Mouse (Mus musculus): ENCODE measurements around the gene Gm49354. TPM values are rescaled to one million over a fixed set of nuclear protein-coding genes. Genes with fewer than 3 reads are reported as not detected.
"Not testable (repeated sequence)": the region's sequence is repeated elsewhere in the genome, so short reads cannot be mapped to it uniquely, and the experiment has no call there.

The Gm49354 gene
- total RNA-seq (2015; ENCODE audit: low replicate concordance): not detected in 2 replicates
- 217 and 577 TPM in 2 replicates for total RNA-seq (2017; ENCODE audit: low replicate concordance)

DNA sequence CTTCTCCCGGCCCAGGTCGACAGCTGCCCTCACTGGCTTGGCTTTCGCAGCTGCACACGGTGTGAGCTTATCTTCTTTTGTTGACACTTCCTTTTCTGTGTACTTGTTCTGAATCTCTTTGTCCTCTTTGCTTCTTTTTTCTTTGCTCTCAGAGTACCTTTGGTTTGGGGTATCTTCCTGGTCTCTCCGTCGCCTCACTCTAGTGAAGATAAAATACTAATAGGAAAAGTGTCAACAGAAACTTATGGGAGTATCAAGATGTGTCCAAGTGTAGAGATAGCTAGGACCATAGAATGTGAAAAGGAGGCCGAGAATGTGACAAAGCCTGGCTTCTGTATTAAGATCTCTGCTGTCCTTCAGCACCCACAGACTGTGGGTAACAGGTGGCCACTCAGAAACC lies at the start of gene Gm49354:
Gene Gm49354 (minus strand): TSS at position 101 of the 400 bp plus-strand sequence.
- ATAC-seq (replicated peaks; ENCODE audit: low FRiP score, poor library complexity, severe bottlenecking): no peak

DNA sequence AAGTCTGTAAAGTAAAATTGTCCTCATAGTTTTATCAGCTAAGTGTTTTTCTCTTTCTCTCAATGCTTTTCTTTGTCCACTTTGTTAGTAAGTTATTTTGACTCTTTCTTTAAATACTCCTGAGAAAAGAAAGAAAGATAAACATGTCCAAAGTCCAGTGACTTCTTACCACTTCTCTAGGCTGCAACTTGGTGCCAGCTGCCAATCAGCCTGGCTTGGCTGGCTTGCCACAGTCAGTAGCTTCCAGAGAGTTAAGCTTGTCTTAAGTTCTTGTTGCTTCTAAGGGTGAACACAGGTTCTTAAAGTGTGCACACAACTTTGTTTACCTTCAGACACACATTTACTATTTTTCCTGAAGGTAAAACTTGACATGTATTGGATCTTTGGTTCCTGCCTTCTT lies 43.9 kb upstream of the Gm49354 start:
- ATAC-seq (replicated peaks; ENCODE audit: low FRiP score, poor library complexity, severe bottlenecking): no peak

DNA sequence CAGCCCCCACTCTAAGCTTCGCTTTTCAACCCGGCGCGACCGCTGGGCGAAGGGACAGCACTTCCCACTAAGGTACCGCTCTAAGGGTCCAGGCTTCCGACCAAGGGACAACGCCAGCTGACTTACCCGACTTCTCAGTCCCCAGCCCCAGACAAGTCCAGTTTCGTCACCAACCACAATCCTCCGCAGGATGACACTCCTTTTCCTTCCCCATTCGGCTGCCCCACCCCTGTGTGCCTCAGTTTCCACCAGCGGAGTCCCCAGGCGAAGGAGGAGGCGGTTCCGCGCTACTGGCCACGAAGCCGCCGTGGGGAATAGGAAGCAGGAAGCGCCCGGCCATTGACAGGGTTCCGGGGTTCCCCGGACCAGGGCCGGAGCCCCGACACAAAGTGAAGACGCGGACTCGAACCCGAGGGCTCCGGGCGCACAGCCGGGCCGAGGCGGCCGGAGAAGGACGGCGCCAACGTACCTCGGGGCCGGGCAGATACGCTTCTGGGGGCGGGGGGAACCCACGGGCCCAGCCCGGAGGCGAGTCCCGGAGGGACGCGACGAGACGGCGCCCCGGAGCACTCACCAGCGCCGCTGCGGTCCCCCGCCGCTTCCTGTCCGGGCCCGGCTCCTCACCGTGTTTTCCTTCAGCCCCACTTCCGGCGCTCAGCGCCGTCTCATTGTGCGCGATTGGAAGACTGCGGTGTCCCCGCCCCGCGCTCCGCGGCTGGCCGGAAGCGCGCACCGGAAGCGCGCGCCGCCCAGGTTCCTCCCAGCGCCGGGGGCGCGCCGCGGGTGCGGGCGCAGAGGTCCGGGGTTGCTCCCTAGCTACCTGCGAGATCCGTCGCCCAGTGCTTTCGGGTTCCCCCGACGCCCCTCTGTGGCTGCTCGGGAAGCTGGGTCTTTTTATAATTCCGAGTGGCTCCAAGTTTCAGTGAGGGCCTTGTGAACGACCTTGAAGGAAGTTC lies 40.7 kb upstream of the Gm49354 start, which contains the start of gene Tut7:
Gene Tut7 (minus strand): TSS at position 641 of the 956 bp plus-strand sequence.
- peak; percentile 85 for ATAC-seq (replicated peaks; ENCODE audit: low FRiP score, poor library complexity, severe bottlenecking)

DNA sequence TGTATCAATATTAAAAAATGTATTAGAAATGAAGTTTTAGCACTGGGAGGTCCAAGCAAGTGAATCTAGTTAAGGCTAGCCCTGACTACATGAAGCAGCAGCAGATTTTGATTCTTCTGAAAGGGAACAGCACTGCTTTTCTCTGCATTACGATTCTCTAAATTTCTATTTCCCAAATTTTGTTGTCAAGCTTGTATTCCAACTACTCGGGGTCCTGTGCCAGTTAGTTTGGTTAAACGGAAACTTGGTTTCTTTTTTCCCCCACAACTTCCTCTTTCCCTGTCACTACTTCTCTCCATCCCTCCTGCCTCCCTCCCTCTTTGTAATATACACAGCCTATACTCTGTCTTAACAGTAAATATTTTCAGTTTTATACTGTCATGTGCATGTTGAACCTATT lies 38.8 kb upstream of the Gm49354 start:
- ATAC-seq (replicated peaks; ENCODE audit: low FRiP score, poor library complexity, severe bottlenecking): no peak

DNA sequence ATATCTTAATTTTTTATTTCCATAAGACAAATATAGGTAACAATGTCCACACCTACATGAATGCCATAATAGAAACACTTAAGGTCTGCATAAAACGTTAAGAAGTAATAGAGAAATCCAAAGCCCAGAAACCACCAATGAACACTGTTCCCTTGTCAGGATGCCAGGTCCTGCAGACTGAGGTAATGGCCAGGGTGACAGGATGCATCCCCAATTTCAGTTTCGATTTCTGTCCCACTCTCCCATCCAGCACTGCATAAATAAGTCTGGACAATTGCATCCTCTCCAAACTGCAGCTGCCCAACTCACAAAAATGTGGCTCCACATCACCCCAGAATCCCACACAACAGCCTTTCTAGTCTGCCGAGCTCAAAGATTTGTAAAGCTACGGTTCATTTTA lies 38.1 kb upstream of the Gm49354 start:
- peak; percentile 39 for ATAC-seq (replicated peaks; ENCODE audit: low FRiP score, poor library complexity, severe bottlenecking)

DNA sequence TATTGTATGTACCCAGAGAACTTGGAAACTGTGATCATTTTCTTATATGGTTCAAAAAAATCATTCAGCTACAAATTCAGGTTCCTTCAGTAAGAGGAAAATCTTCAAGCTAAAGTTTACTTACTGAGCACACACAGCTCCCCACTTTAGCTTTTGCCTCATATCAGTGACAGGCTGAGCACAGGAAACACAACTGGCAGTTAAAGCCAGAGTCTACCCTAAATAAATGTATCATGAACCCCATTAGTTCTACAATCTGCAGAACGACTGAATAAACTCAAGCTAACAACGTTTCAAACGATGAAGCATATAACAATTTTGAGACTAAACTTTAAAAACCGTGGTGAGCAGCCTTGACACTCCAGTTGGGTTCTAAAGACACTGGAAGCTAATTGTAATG lies 35.3 kb upstream of the Gm49354 start:
- ATAC-seq (replicated peaks; ENCODE audit: low FRiP score, poor library complexity, severe bottlenecking): no peak

DNA sequence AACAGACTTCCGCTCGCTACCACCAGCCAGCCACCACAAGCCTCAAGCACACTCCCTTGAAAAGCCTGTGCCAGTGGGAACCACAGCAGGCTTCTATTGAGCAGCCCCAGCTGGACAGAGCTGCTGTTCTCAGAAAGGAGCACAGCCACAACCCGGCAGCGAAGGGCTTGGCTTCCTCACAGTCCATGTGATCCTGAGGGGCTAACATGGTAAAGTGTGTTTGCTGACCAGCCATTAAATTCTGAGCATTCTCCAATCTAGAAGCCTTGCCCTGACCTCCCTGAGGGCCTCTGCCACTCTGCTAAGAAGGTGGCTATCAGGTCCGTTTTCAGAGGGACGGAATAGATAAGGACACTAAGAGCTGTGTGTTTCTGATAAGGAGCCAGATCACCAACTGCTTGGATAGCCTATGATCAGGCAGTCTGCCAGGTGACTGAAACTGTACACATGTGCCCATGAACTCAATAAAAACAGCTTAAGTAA lies 32.1 kb upstream of the Gm49354 start:
- peak; percentile 93 for ATAC-seq (replicated peaks; ENCODE audit: low FRiP score, poor library complexity, severe bottlenecking)

DNA sequence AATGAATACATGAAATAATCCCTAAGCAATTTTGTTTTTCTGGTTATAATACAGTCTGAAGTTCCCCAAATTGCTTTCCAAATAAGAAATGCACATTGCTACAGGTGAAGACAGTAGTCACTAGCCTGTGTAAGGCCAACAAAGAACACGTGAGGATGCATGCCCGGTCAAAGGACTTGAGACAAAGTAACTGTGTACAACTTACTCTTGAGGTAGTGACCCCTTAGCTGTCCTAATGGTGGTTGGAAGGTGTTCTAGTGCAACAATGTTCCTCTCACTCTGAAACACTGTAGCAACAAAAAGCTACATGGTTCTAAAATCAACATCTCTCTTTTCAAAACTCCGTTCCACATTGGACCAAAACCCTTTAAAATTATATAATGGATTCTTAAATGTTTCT lies 29.5 kb upstream of the Gm49354 start:
- no peak for ATAC-seq (replicated peaks; ENCODE audit: low FRiP score, poor library complexity, severe bottlenecking)

DNA sequence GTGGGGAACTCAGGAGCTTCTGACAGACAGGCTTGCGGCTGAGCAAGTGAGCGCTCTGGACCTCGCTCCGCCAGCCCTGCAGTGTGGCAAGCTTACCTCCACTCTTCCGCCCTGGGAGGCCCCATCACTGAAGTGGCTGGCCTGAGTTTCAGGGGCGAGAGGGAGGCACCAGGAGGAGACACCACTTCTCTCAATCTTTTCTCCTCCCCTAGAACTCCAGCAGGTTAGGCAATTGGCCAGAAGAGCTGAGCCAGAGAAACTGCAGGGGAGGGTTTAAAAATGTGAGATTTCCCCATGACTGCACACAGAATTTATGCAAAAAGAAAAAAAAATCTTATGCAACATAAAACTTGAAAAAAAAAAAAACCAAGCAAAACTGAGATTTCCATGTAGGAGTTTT lies 19.0 kb upstream of the Gm49354 start:
- no peak for ATAC-seq (replicated peaks; ENCODE audit: low FRiP score, poor library complexity, severe bottlenecking)

DNA sequence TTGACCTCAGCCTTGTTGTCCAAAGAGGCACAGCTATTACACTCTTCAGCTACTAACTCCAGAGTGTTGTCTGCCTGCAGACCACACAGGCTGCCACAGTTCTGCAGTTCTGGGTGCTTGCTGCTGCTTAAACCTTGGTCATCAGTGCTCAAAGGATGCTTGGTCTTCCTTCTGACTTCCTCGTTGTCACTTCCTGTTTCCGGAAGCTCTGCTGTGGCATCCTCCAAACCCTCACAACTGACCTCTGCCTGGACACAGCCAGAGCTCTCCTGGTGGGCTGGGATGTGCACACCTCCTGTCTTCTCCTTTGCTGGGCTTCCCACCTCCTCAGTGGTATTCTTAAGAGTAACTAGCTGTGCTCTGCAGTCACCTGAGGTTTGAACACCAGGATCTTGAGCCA lies 18.0 kb upstream of the Gm49354 start:
- ATAC-seq (replicated peaks; ENCODE audit: low FRiP score, poor library complexity, severe bottlenecking): no peak

DNA sequence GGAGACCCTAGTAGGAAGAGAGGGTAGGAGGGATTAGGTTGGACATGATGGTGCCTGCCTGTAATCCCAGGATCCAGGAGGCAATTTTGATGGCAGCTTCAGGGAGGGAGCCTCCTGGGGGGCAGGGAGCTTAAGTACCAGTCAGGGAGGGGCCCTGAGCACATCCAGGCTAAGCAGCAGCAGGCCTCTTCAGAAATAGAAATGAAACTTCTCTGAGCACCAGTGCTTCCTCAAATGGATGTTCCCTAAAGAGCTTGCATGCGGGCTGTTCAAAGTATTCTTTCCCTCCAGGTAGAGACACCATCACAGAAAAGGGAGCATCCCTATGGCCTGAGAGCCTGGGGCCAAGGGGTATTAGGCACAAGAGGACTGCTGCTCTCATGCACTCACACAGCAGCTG lies 16.3 kb upstream of the Gm49354 start:
- ATAC-seq (replicated peaks; ENCODE audit: low FRiP score, poor library complexity, severe bottlenecking): no peak

DNA sequence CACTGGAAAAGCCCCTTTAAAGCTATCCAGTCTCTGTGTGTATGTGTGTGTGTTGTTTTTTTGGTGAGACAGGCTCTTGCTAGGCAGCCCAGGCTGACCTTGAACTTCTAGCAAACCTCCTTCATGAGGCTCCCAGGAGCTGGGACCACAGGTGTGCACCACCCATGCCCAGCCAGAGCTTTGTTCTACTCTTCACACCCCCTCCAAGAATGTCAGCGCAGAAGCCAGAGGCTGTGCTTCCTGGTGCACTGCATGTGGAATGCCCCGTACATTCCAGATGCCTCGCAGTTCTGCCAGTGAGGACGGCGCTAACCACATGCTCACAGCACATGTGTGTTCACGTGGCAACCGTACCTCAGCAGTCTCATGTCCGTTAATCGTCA lies 14.4 kb upstream of the Gm49354 start:
- no peak for ATAC-seq (replicated peaks; ENCODE audit: low FRiP score, poor library complexity, severe bottlenecking)

DNA sequence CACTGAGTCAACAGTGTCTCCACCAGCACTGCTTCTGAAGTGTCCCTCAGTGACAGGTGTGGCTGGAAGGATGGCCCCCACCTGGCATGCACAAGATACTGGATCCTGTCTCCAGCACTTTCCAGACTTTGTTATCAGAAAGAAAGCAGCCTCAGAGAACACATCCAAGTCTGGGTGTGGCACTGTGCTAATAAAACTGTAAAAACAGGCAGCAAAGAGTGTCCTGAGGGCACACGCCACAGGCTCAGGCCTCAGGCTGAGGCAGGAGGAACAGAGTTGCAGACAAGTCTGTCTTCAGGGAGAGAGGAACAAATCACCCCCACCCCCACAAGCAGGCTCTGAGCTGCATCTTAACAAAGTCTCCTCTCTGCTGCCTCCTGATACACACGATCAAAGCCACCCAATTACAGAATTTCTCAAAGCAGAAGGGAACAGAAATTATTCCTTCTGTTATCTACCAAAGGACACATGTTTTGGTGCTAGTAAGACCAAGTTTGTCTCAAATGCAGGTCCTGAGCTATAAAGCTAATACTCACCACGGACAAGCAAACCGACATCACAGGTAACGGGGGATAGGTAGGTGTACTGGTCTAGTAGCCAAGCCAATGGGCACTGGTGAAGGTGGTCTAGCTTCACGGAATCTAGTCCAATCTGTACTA lies 13.9 kb upstream of the Gm49354 start:
- ATAC-seq (replicated peaks; ENCODE audit: low FRiP score, poor library complexity, severe bottlenecking): peak; percentile 90

DNA sequence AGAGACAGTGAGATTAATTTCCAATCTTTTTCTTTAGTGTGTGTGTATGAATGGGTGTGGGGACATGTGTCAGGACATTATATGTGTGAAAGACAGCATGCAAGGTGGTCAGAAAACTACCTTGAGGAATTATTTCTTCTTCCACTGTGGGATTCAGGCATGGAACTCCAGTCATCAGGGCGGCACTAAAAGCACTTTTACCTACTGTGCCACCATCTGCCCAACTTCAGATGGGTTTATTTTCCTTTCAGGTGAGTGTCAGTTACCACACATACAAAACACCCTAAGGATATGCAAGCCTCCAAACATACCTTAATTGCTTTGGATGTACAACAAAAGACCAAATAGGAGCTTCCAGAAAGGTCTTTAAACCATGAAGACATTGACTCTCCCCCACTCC lies 12.7 kb upstream of the Gm49354 start:
- no peak for ATAC-seq (replicated peaks; ENCODE audit: low FRiP score, poor library complexity, severe bottlenecking)

DNA sequence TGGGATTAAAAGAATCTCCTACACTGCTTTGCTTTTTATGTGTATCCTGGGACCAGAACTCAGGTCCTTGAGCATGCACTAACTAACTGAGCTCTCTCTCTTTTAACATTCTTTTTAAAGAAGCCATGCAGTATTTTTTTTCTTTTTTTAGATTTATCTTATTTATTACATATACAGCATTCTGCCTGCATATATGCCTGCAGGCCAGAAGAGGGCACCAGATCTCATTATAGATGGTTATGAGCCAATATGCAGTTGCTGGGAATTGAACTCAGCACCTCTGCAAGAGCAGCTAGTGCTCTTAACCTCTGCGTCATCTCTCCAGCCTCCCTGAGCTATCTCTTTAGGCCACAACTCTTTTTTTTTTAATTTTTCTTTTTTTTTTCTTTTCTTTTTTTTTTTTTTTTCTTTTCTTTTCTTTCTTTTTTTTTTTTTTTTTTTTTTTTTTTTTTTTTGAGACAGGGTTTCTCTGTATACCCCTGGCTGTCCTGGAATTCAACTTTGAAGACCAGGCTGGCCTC lies 2.2 kb downstream of the Gm49354 start:
- ATAC-seq (replicated peaks; ENCODE audit: low FRiP score, poor library complexity, severe bottlenecking): not testable (repeated sequence)

DNA sequence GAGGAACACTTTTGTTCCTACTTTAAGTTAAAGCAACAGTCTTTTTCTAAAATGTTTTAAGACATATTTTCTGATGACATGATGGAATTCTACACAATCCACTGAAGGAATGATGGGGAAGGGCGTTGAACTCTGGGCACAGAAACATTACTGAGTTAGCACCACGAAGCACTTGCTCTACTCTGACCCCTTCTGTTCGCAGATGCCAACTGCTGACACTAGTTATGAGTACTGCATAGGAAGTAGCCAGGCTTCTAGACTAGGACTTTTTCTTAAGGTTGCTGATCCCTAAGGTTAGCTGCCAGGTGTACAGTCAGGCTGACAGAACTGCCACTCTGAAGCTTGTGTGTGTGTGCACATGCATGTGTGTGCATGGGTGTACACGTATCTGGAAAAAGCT lies 2.8 kb downstream of the Gm49354 start:
- ATAC-seq (replicated peaks; ENCODE audit: low FRiP score, poor library complexity, severe bottlenecking): 0 out of 2 replicates have a peak, but pooled peaks have one; percentile 27

DNA sequence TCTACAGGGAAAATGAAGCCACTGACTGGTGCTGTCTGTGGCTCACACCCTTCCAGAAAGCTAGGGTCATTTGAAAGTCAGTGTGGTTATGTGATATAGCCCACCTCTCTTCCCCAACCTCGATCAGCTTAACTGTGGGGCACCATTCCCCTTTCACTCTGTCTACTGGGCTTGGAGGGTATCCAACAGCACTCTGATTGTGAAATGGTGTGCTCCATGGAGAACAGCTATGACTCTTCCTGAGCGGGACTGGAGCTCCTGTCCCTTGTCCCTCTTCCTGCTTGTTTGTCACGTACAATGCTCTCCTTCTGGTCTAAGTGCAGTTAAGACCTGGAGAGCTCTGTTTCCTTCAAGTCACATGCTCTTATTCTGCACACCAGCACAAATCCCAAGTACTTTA lies 6.9 kb downstream of the Gm49354 start:
- ATAC-seq (replicated peaks; ENCODE audit: low FRiP score, poor library complexity, severe bottlenecking): no peak

DNA sequence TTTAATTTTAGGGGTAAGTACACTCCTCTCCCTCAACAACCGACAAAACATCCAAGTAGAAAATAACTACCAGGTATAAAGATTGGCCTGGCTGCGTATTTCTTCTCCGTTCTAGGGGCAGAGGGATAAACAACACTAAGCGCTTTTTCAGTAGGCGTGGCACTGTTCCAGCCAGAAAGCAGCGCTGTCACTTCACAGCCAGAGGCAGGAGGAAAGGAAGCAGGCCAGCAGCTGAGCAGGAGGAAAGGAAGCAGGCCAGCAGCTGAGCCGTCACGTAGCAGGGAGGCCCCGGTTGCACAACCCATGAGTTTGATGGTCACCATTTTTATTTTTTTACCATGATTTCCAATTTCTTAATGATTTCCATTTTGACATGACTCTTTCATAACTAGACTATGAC lies 10.8 kb downstream of the Gm49354 start:
- peak; percentile 60 for ATAC-seq (replicated peaks; ENCODE audit: low FRiP score, poor library complexity, severe bottlenecking)

DNA sequence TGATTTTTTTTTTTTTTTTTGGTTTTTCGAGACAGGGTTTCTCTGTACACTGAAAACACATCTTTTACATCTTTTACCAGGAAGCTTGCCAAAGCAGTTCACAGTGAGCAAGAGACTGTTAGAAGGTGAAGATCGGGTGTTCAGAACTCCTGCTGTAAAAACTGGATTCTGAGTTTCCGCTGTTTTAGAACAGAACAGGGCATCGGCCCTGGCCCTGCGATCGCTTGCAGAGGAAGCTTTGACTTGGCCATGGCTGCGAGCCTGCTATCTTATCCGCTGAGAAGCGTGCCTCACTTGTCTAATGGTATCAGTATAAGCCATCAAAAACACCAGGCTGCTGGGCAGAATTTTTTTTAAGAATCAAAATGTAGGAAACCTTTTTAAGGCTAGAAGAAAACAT lies 11.2 kb downstream of the Gm49354 start:
- peak; percentile 23 for ATAC-seq (replicated peaks; ENCODE audit: low FRiP score, poor library complexity, severe bottlenecking)

DNA sequence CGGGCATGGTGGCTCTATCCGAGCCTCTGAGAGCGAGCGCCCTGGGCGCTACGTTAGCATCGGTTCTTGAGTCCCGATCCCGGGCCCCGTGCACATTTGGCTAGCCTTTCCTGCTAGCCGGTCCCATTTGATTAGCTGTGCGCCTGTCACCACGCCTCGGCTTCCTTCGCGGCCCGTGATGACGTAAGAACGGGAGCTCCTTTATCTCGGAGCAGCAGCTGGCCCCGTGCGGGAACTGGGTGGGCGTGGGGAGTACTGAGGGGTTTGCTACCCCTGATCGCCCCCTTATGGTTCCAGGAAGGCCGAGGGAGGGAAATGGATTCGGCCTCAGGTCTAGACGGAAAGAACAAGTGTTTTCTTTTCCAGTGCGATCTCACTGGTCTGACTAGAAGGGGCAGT lies 11.9 kb downstream of the Gm49354 start:
- peak; percentile 76 for ATAC-seq (replicated peaks; ENCODE audit: low FRiP score, poor library complexity, severe bottlenecking)

Data from erythroid progenitor cell, adult 5-6 weeks (primary cell).